Mouse (Mus musculus) forebrain, postnatal 0 days (tissue): ENCODE results near the gene Arhgef17. TPM values are rescaled to one million over a fixed set of nuclear protein-coding genes. Genes with fewer than 3 reads are reported as not detected.

Experiments
- ATAC-seq: fragments of 200-750 bp; cut with Nextera tagmentation; 2 replicates; pipeline ENCODE4 v1.8.0; 2017; ENCODE audit warnings: mild to moderate bottlenecking, moderate library complexity
- DNase-seq: peaks from one replicate; pipeline ENCODE4 v3.0.0-alpha.2; 2015
- H3K27ac ChIP-seq: fragments of 300-500 bp; sonication (generic); 2 replicates; pipeline ENCODE4 v1.5.1; 2014; ENCODE audit warnings: low read depth, mild to moderate bottlenecking, antibody characterized with exemption, low read length, moderate library complexity, mixed read lengths
- H3K27me3 ChIP-seq: fragments of 300-500 bp; sonication (generic); 2 replicates; pipeline ENCODE4 v1.6.1; 2014; ENCODE audit warnings: mild to moderate bottlenecking, low read length, mixed read lengths; ENCODE audit not compliant: insufficient read depth
- H3K36me3 ChIP-seq: fragments of 300-500 bp; sonication (generic); 2 replicates; pipeline ENCODE4 v1.6.1; 2014; ENCODE audit warnings: mild to moderate bottlenecking, moderate library complexity; ENCODE audit not compliant: insufficient read depth
- H3K4me1 ChIP-seq: fragments of 300-500 bp; sonication (generic); 2 replicates; pipeline ENCODE4 v1.6.1; 2014; ENCODE audit warnings: antibody characterized with exemption; ENCODE audit not compliant: insufficient read depth
- H3K4me2 ChIP-seq: fragments of 300-500 bp; sonication (generic); 2 replicates; pipeline ENCODE4 v1.6.1; 2014; ENCODE audit warnings: low read depth, mild to moderate bottlenecking, moderate library complexity
- H3K4me3 ChIP-seq: fragments of 300-500 bp; sonication (generic); 2 replicates; pipeline ENCODE4 v1.5.1; 2014; ENCODE audit warnings: low read depth, low read length, mixed read lengths
- H3K9ac ChIP-seq: fragments of 300-500 bp; sonication (generic); 2 replicates; pipeline ENCODE4 v1.6.1; 2014; ENCODE audit warnings: mild to moderate bottlenecking
- H3K9me3 ChIP-seq: fragments of 300-500 bp; sonication (generic); 2 replicates; pipeline ENCODE4 v1.6.1; 2016; ENCODE audit warnings: low read length
- CTCF ChIP-seq: sonication (generic); IDR thresholded peaks from 2 replicates; pipeline ENCODE4 v1.5.1; 2016; ENCODE audit warnings: antibody characterized with exemption, control low read depth, low read depth
- WGBS: fragments of 180-500 bp; shearing (Covaris S2); extraction: QIAGEN DNeasy Blood & Tissue Kit; methylation state at CpG from one replicate; pipeline ENCODE4 v1.1.7; 2014; 5-methylcytosine and 5-hydroxymethylcytosine counted together
- polyA plus RNA-seq: library from polyadenylated mRNA; unstranded; fragments of >200 nt; fragmentation: Nextera tagmentation; extraction: Ambion mirVana; gene quantifications from 2 replicates; pipeline ENCODE4 v1.2.1, GENCODE M21; 2015
- total RNA-seq: library from RNA; depleted of rRNA; stranded (reverse); fragments of >200 nt; gene quantifications from 2 replicates; pipeline ENCODE4 v1.2.3, GENCODE M21; 2014

Arhgef17 gene
- total and polyA plus RNA-seq, 2 experiments from 2014 or later = 12.5 to 52.7 TPM

DNA sequence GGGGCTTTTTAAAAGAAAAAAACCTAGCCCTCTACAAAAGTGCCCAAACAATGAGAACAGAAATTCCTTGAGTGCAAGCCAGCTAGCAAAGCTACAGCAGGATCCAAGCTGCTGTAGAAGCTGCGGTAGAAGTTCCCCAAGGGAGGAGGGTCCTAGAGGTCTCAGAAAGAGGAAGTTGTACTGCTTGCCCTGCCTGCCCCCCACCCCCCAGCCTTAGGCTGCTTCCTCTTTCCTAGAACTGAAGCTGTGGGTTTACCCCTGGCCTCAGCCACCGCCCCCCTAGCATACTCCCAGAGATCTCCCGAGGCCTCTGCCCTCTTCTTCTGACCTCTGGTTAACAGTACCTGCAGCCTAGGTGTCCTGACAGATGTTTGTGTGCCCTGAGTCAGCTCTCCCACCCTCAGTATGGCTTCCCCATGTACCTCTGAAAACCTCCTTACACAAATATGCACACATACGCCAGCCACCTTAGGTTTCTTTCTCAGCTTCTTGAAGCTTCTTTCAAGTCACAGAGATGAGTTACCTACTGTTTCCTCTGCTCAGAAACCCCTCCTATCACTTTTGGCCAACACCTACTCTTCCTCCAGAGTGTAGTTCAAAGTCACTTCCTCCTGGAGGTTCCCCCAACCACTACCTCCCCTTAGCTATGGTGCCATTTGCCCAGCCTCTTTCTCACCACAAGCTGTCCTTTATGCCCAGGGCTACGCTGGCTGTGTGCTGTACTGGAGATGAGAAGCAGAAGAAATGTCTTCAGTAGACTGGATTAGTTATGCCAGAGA, 75.9 kb downstream of the Arhgef17 start:
- no peak for TF ChIP-seq CTCF
- H3K9ac ChIP-seq = no peak overlapping the region
- H3K36me3 ChIP-seq = no peaks in the 10 kb centered on the region
- H3K27ac ChIP-seq = no peak overlapping the region
- H3K4me2 ChIP-seq = no peak overlapping the region
- H3K27me3 ChIP-seq = no peaks in the 10 kb centered on the region
- WGBS = 73% methylated on average over 5 of the region's 5 CpGs
- no peak overlapping the region for H3K4me3 ChIP-seq
- peaks cover 17% of the 10 kb centered on the region; the same call in 1 of the 2 replicates for H3K4me1 ChIP-seq
- ATAC-seq = no peak
- no peaks in the 10 kb centered on the region for H3K9me3 ChIP-seq
- DNase-seq = no peak

DNA sequence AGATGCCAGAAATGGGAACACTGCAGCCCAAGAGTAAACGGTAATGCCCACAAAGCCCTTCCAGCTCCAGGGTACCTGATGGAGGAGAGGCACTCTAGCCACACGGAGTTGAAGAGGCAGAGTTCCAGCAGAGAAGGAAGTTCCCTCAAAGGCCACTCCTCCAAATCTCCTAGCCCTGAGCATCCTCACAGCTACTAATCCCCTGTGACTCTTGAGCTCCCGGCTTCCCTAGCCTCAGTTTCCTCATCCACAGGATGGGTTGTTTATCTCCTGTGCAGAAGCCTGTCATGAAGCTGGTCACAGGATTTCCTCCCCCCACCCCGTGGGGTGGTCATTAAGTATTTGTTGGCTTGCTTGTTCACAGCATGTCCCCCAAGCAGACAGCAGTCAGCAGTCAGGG, 76.6 kb downstream of the Arhgef17 start:
- Histone ChIP-seq H3K27me3 (no peaks in the 10 kb centered on the region), H3K4me2 (no peak overlapping the region), H3K36me3 (no peaks in the 10 kb centered on the region), H3K4me1 (peaks cover 17% of the 10 kb centered on the region; the same call in 1 of the 2 replicates), H3K9ac (no peak overlapping the region), H3K27ac (peak overlapping the region; percentile 15; the same call in 1 of the 2 replicates), H3K4me3 (no peak overlapping the region), H3K9me3 (no peaks in the 10 kb centered on the region)
- no peak for TF ChIP-seq CTCF
- ATAC-seq = no peak
- DNase-seq = no peak
- 45% methylated on average over 4 of the region's 4 CpGs for WGBS

DNA sequence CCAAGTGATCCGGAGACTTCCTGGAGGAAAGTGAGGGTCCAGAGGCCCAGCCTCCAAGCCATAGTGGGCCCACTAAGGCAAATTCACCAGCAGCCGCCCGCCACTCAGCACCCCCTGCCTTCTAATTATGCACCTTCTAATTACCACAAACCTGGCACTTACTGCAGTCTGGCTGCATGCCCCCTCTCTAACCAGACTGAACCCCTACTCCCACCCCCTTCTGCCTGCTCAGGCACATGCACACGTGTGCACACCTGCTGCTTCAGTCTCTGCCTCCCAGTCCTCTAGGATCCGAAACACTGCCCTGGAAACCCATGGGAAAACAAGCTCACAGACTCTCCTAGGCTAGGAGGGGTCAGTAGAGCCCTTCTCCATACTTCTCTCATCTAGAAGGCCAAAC, 77.0 kb downstream of the Arhgef17 start:
- 32% methylated on average over 5 of the region's 5 CpGs for WGBS
- DNase-seq (peak; percentile 35), ATAC-seq (no peak)

DNA sequence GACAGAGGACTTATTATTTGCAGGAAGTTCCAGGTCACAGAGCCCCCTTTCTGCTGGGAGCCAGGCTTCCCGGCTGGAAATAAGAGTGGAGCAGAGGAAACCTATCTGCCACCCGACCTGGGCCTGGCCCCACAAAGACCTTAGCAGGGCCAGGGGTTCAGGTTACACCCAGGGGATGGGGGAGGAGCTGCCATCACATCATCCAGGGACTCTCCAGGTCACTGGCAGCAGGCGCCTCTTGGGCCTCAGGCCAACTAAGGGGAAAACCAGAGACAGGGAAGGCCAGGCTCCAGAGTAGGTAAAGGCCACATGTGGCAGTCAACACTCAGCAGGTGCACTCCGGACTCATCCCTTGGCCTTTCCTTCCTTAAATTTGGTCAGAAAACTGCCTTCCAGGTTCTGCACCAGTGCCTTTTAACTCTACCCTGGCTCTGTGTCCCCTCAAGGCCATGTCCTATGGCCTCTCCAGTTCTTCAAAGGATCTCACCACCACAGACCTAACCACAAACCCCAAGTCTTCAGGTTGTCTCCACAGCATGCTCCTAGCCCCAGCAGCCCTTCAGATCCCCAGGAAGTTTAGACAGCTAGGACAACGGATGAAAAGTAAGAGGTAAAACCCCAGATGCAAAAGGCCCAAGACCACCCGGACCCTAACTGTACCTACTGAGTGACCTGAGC, 77.6 kb downstream of the Arhgef17 start:
- ATAC-seq (no peak), DNase-seq (no peak)
- H3K9me3 ChIP-seq = no peaks in the 10 kb centered on the region
- no peaks in the 10 kb centered on the region for H3K27me3 ChIP-seq
- no peak overlapping the region for H3K4me3 ChIP-seq
- no peak overlapping the region for H3K4me2 ChIP-seq
- no peaks in the 10 kb centered on the region for H3K36me3 ChIP-seq
- 55% methylated on average over 6 of the region's 6 CpGs for WGBS
- no peak overlapping the region for H3K27ac ChIP-seq
- peaks cover 17% of the 10 kb centered on the region; the same call in 1 of the 2 replicates for H3K4me1 ChIP-seq
- H3K9ac ChIP-seq = no peak overlapping the region
- TF ChIP-seq CTCF = no peak

More for the DNA sequence above, 77.0 kb downstream of the Arhgef17 start:
- TF ChIP-seq CTCF = no peak
- Histone ChIP-seq H3K4me2 (no peak overlapping the region), H3K4me3 (no peak overlapping the region), H3K9me3 (no peaks in the 10 kb centered on the region), H3K27ac (no peak overlapping the region), H3K27me3 (no peaks in the 10 kb centered on the region), H3K36me3 (no peaks in the 10 kb centered on the region), H3K9ac (no peak overlapping the region), H3K4me1 (peaks cover 17% of the 10 kb centered on the region; the same call in 1 of the 2 replicates)

DNA sequence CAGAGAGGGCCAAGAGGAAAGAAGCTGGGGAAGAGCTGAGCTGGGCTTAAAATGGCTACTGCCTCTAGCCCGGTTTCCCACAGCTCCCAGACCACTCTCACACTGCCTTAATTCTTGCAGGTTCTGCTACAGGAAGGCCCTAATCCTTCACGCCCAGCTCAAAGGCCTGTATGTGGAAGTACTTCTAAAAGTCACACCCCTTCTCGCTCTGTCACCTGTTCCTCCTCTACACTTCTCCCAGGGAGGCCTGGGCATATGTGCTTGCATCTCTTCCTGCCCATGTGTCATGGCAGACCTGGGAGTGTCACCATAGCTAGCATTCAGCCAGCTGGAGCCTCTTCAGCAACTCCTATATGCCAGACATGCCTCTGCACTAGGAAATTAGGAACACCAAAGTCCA, 78.5 kb downstream of the Arhgef17 start:
- H3K27me3 ChIP-seq = no peaks in the 10 kb centered on the region

DNA sequence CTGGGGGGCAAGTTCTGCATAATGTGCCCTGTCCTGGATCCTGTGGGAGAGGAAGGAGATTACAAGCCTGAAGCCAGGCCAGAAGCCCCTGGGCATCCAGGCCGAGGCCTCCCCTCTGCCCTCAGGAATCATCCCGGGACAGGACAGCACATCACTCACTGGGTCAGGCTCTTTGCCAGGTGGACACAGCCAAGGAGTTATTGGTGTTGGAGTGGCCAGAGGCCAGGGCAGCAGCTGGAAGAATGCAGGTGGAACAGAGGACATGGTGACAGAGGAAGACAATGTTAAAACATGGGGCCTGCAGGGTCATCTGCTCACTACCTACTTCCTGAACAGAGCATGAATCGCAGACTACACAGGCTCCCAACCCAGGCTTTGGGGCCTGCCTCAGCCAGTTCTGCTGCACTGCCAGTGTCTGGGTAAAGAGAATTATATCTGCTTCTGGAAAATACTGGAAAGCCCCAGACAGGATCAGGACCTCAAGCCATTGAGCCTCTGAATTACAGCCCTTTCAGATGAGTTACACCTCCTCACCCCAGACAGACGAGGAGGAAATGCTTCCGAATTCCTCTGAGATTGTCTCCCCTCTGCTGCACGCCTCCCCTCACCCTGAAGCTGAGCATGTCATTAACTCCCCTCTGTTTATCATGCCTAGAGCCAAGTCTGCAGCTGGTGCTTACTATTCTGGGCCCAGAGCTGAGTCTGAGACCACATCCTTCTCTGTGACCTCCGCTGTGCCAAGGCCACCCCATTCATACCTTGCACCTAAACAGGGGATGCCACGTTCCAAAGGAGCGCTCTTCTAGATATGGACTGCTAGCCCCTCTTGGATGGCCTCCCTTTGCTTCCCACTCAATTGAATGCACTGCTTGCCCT, 80.2 kb downstream of the Arhgef17 start:
- no peak for TF ChIP-seq CTCF

More for the DNA sequence above, 78.5 kb downstream of the Arhgef17 start:
- no peak overlapping the region for H3K27ac ChIP-seq
- H3K4me2 ChIP-seq = no peak overlapping the region
- H3K4me3 ChIP-seq = no peak overlapping the region
- H3K36me3 ChIP-seq = no peaks in the 10 kb centered on the region
- no peaks in the 10 kb centered on the region for H3K9me3 ChIP-seq
- H3K4me1 ChIP-seq = peaks cover 17% of the 10 kb centered on the region; the same call in 1 of the 2 replicates
- no peak for DNase-seq
- no peak for TF ChIP-seq CTCF
- no peak overlapping the region for H3K9ac ChIP-seq
- ATAC-seq = no peak
- 90% methylated on average over 3 of the region's 3 CpGs for WGBS

More for the DNA sequence above, 80.2 kb downstream of the Arhgef17 start:
- DNase-seq = no peak
- WGBS = 49% methylated on average over 9 of the region's 9 CpGs
- peak; percentile 69 for ATAC-seq
- no peaks in the 10 kb centered on the region for H3K36me3 ChIP-seq
- H3K9ac ChIP-seq = no peak overlapping the region
- H3K4me2 ChIP-seq = no peak overlapping the region
- H3K9me3 ChIP-seq = no peaks in the 10 kb centered on the region
- no peak overlapping the region for H3K4me3 ChIP-seq
- no peaks in the 10 kb centered on the region for H3K27me3 ChIP-seq
- peaks cover 17% of the 10 kb centered on the region; the same call in 1 of the 2 replicates for H3K4me1 ChIP-seq
- peak overlapping the region; percentile 48; the same call in 1 of the 2 replicates for H3K27ac ChIP-seq
